Mouse (Mus musculus): ENCODE results near the gene Nusap1. TPM values are rescaled to one million over a fixed set of nuclear protein-coding genes. Genes with fewer than 3 reads are reported as not detected.
"Not testable (repeated sequence)": the region's sequence is repeated elsewhere in the genome, so short reads cannot be mapped to it uniquely, and the experiment has no call there.

The Nusap1 gene
- total and polyA plus RNA-seq, 3 experiments: 29.0 to 92.7 (median 41.1) TPM

DNA sequence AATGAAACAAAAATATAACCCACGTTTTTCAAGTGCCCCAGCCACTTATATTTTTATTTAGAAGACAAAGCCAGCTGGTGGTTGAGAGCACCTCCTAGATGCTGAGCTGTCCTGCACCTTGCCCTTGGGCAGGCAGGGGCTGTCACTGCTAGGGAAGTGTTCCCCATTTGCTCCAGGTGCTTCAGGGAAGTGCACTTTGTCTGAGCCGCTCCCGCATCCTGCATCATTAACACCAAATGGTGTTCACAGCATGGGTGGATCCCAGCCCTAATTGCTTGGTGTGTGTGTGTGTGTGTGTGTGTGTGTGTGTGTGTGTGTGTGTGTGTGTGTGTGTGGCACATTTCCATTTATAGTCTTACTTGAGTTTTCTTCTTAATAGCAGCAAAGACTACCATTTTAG lies 16.5 kb upstream of the Nusap1 start:
- H3K27ac ChIP-seq (ENCODE audit: insufficient read depth, low read depth); H3K4me3 ChIP-seq (replicated peaks in 1 of 3; ENCODE audit: low read depth in 2 of 3, low read length in 2 of 3, poor library complexity in 1 of 3); H3K4me2 ChIP-seq (ENCODE audit: insufficient read depth, low read depth, poor library complexity, severe bottlenecking); H3K9ac ChIP-seq (ENCODE audit: insufficient read depth, low read depth); H3K9me3 ChIP-seq (replicated peaks; ENCODE audit: low read length); DNase-seq (ENCODE audit: extremely low read depth); in situ Hi-C loops (cut with MboI; ENCODE audit: low pct_ligation_motif_present, low pct_unique_long_range_greater_than_20kb, low sequenced_read_pairs); dilution Hi-C loops (cut with MboI; ENCODE audit: extremely low pct_ligation_motif_present, extremely low pct_unique_long_range_greater_than_20kb, low sequenced_read_pairs); H3K27me3 ChIP-seq (replicated peaks): not testable (repeated sequence)
- peaks cover 21% of the 10 kb centered on the region for H3K79me2 ChIP-seq (replicated peaks; ENCODE audit: control insufficient read depth, extremely low read depth, insufficient read depth, poor library complexity, severe bottlenecking)
- peaks cover 7 to 27% of the 10 kb centered on the region in 2 experiments for H3K4me1 ChIP-seq (ENCODE audit: control insufficient read depth in 1 of 2, insufficient read depth in 2 of 2)
- H3K36me3 ChIP-seq (replicated peaks in 1 of 2; ENCODE audit: control insufficient read depth in 1 of 2, insufficient read depth in 1 of 2, low read length in 1 of 2): peaks cover 42 to 82% of the 10 kb centered on the region in 2 experiments

DNA sequence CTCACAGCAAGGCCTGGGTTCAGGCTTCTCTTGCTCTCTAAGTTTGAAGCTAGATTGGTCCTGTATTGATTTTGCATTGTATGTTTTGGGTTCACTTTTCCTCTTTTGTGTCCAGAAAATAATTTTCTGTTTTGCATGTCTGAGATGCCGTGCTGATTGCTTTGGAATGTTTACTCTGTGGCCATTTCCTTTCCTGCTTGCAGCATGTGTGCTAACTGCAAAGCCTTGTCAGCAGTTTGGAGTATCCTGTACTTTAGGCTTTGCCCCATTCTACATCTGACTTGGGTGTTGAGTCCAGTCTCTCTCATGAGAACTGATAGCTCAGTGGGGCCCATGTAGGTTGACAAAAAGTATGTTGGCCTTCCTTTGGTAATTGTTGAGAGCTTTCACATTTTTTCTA lies 15.6 kb upstream of the Nusap1 start:
- Histone ChIP-seq H3K36me3 (replicated peaks in 1 of 2; ENCODE audit: control insufficient read depth in 1 of 2, insufficient read depth in 1 of 2, low read length in 1 of 2) (peaks cover 39 to 82% of the 10 kb centered on the region in 2 experiments), H3K4me2 (ENCODE audit: insufficient read depth, low read depth, poor library complexity, severe bottlenecking) (no peak overlapping the region), H3K27ac (ENCODE audit: insufficient read depth, low read depth) (no peak overlapping the region), H3K4me3 (replicated peaks in 1 of 3; ENCODE audit: low read depth in 2 of 3, low read length in 2 of 3, poor library complexity in 1 of 3) (no peak overlapping the region), H3K79me2 (replicated peaks; ENCODE audit: control insufficient read depth, extremely low read depth, insufficient read depth, poor library complexity, severe bottlenecking) (peaks cover 14% of the 10 kb centered on the region), H3K27me3 (replicated peaks) (no peaks in the 10 kb centered on the region), H3K9ac (ENCODE audit: insufficient read depth, low read depth) (no peak overlapping the region), H3K4me1 (ENCODE audit: control insufficient read depth in 1 of 2, insufficient read depth in 2 of 2) (peaks cover 3 to 20% of the 10 kb centered on the region in 2 experiments; a peak in 2 of 4 replicates), H3K9me3 (replicated peaks; ENCODE audit: low read length) (no peaks in the 10 kb centered on the region)
- no peak for DNase-seq (ENCODE audit: extremely low read depth)
- TF ChIP-seq BHLHE40 (IDR thresholded peaks at IDR 0.05; ENCODE audit: low read depth, low read length) (no peak), EP300 (IDR thresholded peaks at IDR 0.05; ENCODE audit: low read length) (no peak), ZNF384 (IDR thresholded peaks at IDR 0.05; ENCODE audit: low read depth, low read length) (no peak), RAD21 (IDR thresholded peaks at IDR 0.05; ENCODE audit: low read depth, low read length) (no peak), POLR2A (IDR thresholded peaks at IDR 0.05; ENCODE audit: low read depth, low read length) (no peak), MAFK (IDR thresholded peaks at IDR 0.05; ENCODE audit: insufficient replicate concordance, low read length) (no peak), MAX (IDR thresholded peaks at IDR 0.05; ENCODE audit: low read length) (no peak)
- in situ Hi-C loops (cut with MboI; ENCODE audit: low pct_ligation_motif_present, low pct_unique_long_range_greater_than_20kb, low sequenced_read_pairs): no loop called here
- dilution Hi-C loops (cut with MboI; ENCODE audit: extremely low pct_ligation_motif_present, extremely low pct_unique_long_range_greater_than_20kb, low sequenced_read_pairs): no loop called here

DNA sequence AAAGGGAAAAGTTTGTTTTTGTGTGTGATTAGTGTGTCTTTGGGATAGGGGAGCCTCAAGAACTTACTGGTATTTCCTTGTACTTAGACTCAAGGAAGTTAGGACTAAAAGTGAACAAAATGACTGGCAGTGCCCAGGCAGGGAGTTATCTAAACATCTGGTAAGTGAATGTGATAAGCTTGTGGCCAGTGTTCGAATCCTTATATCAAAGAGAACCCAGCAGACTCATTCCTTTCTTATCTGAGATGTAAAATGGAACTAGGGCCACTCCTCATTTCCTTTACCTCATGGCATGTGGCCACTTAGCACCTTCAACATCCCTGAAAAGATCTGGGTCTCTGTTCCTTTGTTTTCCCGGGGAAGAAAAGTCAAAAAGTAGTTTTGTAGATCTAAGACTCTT lies 14.2 kb upstream of the Nusap1 start:
- Histone ChIP-seq H3K4me2 (ENCODE audit: insufficient read depth, low read depth, poor library complexity, severe bottlenecking) (no peak overlapping the region), H3K4me3 (replicated peaks in 1 of 3; ENCODE audit: low read depth in 2 of 3, low read length in 2 of 3, poor library complexity in 1 of 3) (no peak overlapping the region), H3K36me3 (replicated peaks in 1 of 2; ENCODE audit: control insufficient read depth in 1 of 2, insufficient read depth in 1 of 2, low read length in 1 of 2) (peaks cover 35 to 79% of the 10 kb centered on the region in 2 experiments), H3K27me3 (replicated peaks) (no peaks in the 10 kb centered on the region), H3K27ac (ENCODE audit: insufficient read depth, low read depth) (no peak overlapping the region), H3K79me2 (replicated peaks; ENCODE audit: control insufficient read depth, extremely low read depth, insufficient read depth, poor library complexity, severe bottlenecking) (peaks cover 7% of the 10 kb centered on the region), H3K9me3 (replicated peaks; ENCODE audit: low read length) (no peaks in the 10 kb centered on the region), H3K9ac (ENCODE audit: insufficient read depth, low read depth) (no peak overlapping the region), H3K4me1 (ENCODE audit: control insufficient read depth in 1 of 2, insufficient read depth in 2 of 2) (peaks cover 3 to 14% of the 10 kb centered on the region in 2 experiments; a peak in 2 of 4 replicates)
- DNase-seq (ENCODE audit: extremely low read depth): no peak
- in situ Hi-C loops (cut with MboI; ENCODE audit: low pct_ligation_motif_present, low pct_unique_long_range_greater_than_20kb, low sequenced_read_pairs): no loop called here
- no peak for TF ChIP-seq JUND (conservative IDR thresholded peaks at IDR 0.05; ENCODE audit: low read depth, low read length)
- TF ChIP-seq MXI1 (IDR thresholded peaks at IDR 0.05; ENCODE audit: low read depth, low read length): no peak
- TF ChIP-seq NRF1 (IDR thresholded peaks at IDR 0.05; ENCODE audit: low read depth, low read length): no peak
- TF ChIP-seq EP300 (IDR thresholded peaks at IDR 0.05; ENCODE audit: low read length): no peak
- TF ChIP-seq MAZ (IDR thresholded peaks at IDR 0.05; ENCODE audit: low read depth, low read length): no peak
- TF ChIP-seq BHLHE40 (IDR thresholded peaks at IDR 0.05; ENCODE audit: low read depth, low read length): no peak
- TF ChIP-seq TBP (conservative IDR thresholded peaks at IDR 0.05; ENCODE audit: low read depth, low read length): no peak
- no peak for TF ChIP-seq USF2 (conservative IDR thresholded peaks at IDR 0.05; ENCODE audit: low read depth, low read length)
- TF ChIP-seq ZC3H11A (IDR thresholded peaks at IDR 0.05; ENCODE audit: low read depth, low read length): no peak
- no peak for TF ChIP-seq GABPA (IDR thresholded peaks at IDR 0.05; ENCODE audit: insufficient replicate concordance, low read depth, low read length)
- no peak for TF ChIP-seq MAX (IDR thresholded peaks at IDR 0.05; ENCODE audit: low read length)
- dilution Hi-C loops (cut with MboI; ENCODE audit: extremely low pct_ligation_motif_present, extremely low pct_unique_long_range_greater_than_20kb, low sequenced_read_pairs): no loop called here
